ENCODE assay signal across 7 mouse cellular contexts in the genomic region with DNA sequence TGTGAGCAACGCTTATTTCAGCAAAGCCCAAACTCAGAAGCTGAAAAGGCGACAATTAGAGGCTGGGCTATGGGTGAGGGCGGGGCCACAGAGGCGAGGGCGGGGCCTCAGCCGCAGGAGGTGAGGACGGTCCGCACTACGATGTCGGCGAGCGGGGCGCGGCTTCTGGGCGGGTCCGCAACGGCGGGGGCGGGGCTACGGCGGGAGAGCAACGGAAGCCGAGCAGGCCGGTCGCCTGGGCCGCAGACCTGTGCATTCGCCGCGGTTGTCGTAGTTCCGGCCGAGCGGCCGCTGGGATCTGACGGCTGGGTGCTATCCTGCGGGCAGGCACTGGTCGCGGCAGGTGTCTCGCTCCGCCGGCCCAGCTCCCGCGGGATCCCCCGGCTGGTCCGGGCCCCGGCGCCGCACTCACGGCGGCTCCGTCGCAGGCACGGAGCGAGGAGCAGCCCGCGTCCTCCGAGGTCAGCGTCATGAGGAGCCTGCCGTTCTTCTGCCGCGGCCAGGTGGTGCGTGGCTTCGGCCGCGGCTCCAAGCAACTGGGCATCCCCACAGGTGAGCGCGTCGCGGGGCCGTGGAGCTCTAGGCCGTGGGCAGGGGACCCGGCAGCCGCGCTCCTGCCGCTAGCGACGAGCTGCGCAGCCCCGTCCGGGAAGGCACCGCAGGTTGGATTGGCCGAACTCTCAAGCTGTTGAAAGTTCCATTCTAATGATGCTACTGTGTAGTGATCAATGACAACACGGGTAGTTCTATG. TPM values are rescaled to one million over a fixed set of nuclear protein-coding genes. Genes with fewer than 3 reads are reported as not detected.
DNase-seq lines count a peak whose midpoint lies in the region; ATAC-seq lines count a peak whose summit lies in the region.

TSS of gene Rfk (plus strand) at position 203 of the 751 bp plus-strand sequence.

- peak within 1 kb of the TSS; percentile 78 for H3K4me3 ChIP-seq in embryonic facial prominence, embryonic 12.5 days
- peak within 1 kb of the TSS; percentile 91 for H3K4me3 ChIP-seq in limb, embryonic 13.5 days
- peak within 1 kb of the TSS; percentile 96 for H3K4me3 ChIP-seq in midbrain, embryonic 16.5 days (ENCODE audit: low read depth, low read length)

- peak within 1 kb of the TSS; percentile 71 for H3K9ac ChIP-seq in embryonic facial prominence, embryonic 12.5 days
- H3K9ac ChIP-seq in limb, embryonic 13.5 days: peak within 1 kb of the TSS; percentile 91
- H3K9ac ChIP-seq in midbrain, embryonic 16.5 days (ENCODE audit: low read depth, low read length): peak within 1 kb of the TSS; percentile 92

- peaks cover 9% of the 10 kb centered on the region for H3K36me3 ChIP-seq in embryonic facial prominence, embryonic 12.5 days
- peaks cover 22% of the 10 kb centered on the region for H3K36me3 ChIP-seq in limb, embryonic 13.5 days
- H3K36me3 ChIP-seq in midbrain, embryonic 16.5 days (ENCODE audit: control insufficient read depth, insufficient read depth, low read length): peaks cover 7% of the 10 kb centered on the region

- H3K27me3 ChIP-seq in embryonic facial prominence, embryonic 12.5 days: no peaks in the 10 kb centered on the region
- H3K27me3 ChIP-seq in limb, embryonic 13.5 days: peaks cover 3% of the 10 kb centered on the region; the same call in 1 of the 2 replicates
- no peaks in the 10 kb centered on the region; the same call in none of the 2 replicates for H3K27me3 ChIP-seq in midbrain, embryonic 16.5 days (ENCODE audit: control insufficient read depth, insufficient read depth, low read depth, low read length)

- H3K27ac ChIP-seq in embryonic facial prominence, embryonic 12.5 days: peak within 1 kb of the TSS; percentile 18; the same call in 1 of the 2 replicates
- peak within 1 kb of the TSS; percentile 6; the same call in 1 of the 2 replicates for H3K27ac ChIP-seq in limb, embryonic 13.5 days
- peak within 1 kb of the TSS; percentile 77 for H3K27ac ChIP-seq in midbrain, embryonic 16.5 days (ENCODE audit: low read length)

- 0% methylated on average over 81 of the region's 83 CpGs for WGBS in embryonic facial prominence, embryonic 12.5 days
- WGBS in limb, embryonic 13.5 days: under 1% methylated on average over 83 of the region's 83 CpGs
- WGBS in midbrain, embryonic 16.5 days: under 1% methylated on average over 72 of the region's 83 CpGs

- H3K9me3 ChIP-seq in embryonic facial prominence, embryonic 12.5 days: no peaks in the 10 kb centered on the region
- no peaks in the 10 kb centered on the region for H3K9me3 ChIP-seq in limb, embryonic 13.5 days
- no peaks in the 10 kb centered on the region for H3K9me3 ChIP-seq in midbrain, embryonic 16.5 days (replicated peaks; ENCODE audit: control insufficient read depth, low read length, poor library complexity, severe bottlenecking)

- peak within 1 kb of the TSS; percentile 60 for H3K4me2 ChIP-seq in embryonic facial prominence, embryonic 12.5 days (replicated peaks)
- peak within 1 kb of the TSS; percentile 70 for H3K4me2 ChIP-seq in limb, embryonic 13.5 days (replicated peaks)
- H3K4me2 ChIP-seq in midbrain, embryonic 16.5 days (ENCODE audit: low read length): peak within 1 kb of the TSS; percentile 62

- peak; percentile 97 for ATAC-seq in embryonic facial prominence, embryonic 12.5 days (ENCODE audit: insufficient number of reproducible peaks, insufficient read depth, low FRiP score, low TSS enrichment)
- ATAC-seq in limb, embryonic 13.5 days (ENCODE audit: low FRiP score, low read depth): peak; percentile 98
- peak; percentile 98 for ATAC-seq in midbrain, embryonic 16.5 days

- H3K4me1 ChIP-seq in embryonic facial prominence, embryonic 12.5 days: peaks cover 7% of the 10 kb centered on the region
- H3K4me1 ChIP-seq in limb, embryonic 13.5 days: peaks cover 15% of the 10 kb centered on the region
- peaks cover 7% of the 10 kb centered on the region for H3K4me1 ChIP-seq in midbrain, embryonic 16.5 days (ENCODE audit: control insufficient read depth, insufficient read depth, low read length)

- DNase-seq in adrenal gland, postnatal 25 days: peak; percentile 98
- peak; percentile 94 to 95 for DNase-seq in heart, adult 18-20 months
- peak; percentile 91 to 93 for DNase-seq in kidney, adult 8-10 months
- peak; percentile 94 to 98 for DNase-seq in spleen, postnatal 10 days (ENCODE audit: low spot score in 2 of 2)

RNA-seq across cellular contexts. Expression of gene Rfk, which starts in this region (rescaled TPM):
- 198 and 236 TPM in 2 replicates for total RNA-seq in adrenal gland, postnatal 25 days (2021)
- polyA plus RNA-seq in embryonic facial prominence, embryonic 12.5 days (2016; fragmentation: Nextera tagmentation; extraction: Ambion mirVana): 97.6 and 102 TPM in 2 replicates
- 10 to 100 TPM; 59.7 to 80.6 TPM for total RNA-seq in heart, adult 18-20 months (2021)
- polyA plus RNA-seq in limb, embryonic 13.5 days (2015; fragmentation: Nextera tagmentation; extraction: Ambion mirVana): 72.0 and 77.5 TPM in 2 replicates
- 74.5 and 74.9 TPM in 2 replicates for polyA plus RNA-seq in midbrain, embryonic 16.5 days (2015; fragmentation: Nextera tagmentation; extraction: Ambion mirVana)

Comparison
In these comparisons a context has a peak if more than half of its experiments do, and no peak if none do; other contexts are left out.
1. Peak in every context shown above with its lines: DNase-seq, ATAC-seq, H3K4me3 ChIP-seq and H3K27ac ChIP-seq.
2. H3K27ac ChIP-seq: peak in every context shown above with its lines; median percentile 77 in midbrain, embryonic 16.5 days; 18 in embryonic facial prominence, embryonic 12.5 days; 6 in limb, embryonic 13.5 days.